Mouse (Mus musculus): ENCODE measurements at regions not wholly inside any gene's neighbourhood (a gene's known extent, or its start where the extent isn't known, plus 50 kb on each side); places are given as distances from the start of the nearest gene placed in this dataset.
A peak's percentile ranks its signal among the peaks of the same experiment; 100 is the strongest.

GRCm38 (mm10) chr7:70135416-70135815 lies 231.1 kb downstream of the Nr2f2 start:
- Histone ChIP-seq H3K27me3 (ENCODE audit: control insufficient read depth, insufficient read depth, low read length) (no peaks in the 10 kb centered on the region), H3K9me3 (replicated peaks; ENCODE audit: control insufficient read depth, low read length) (no peaks in the 10 kb centered on the region), H3K4me1 (ENCODE audit: control insufficient read depth, insufficient read depth, low read length) (no peaks in the 10 kb centered on the region), H3K36me3 (replicated peaks; ENCODE audit: control insufficient read depth, insufficient read depth, low read depth, low read length) (no peaks in the 10 kb centered on the region), H3K4me3 (ENCODE audit: low read depth, low read length) (no peak overlapping the region), H3K27ac (replicated peaks; ENCODE audit: low read depth, low read length) (no peak overlapping the region), H3K9ac (replicated peaks; ENCODE audit: low read length) (no peak overlapping the region), H3K4me2 (ENCODE audit: low read depth, low read length) (no peak overlapping the region)
- ATAC-seq (replicated peaks; ENCODE audit: insufficient number of reproducible peaks, low FRiP score, low TSS enrichment, low read depth) = no peak
- no peak for DNase-seq (ENCODE audit: low spot score)
- 91% methylated on average over 3 of the region's 3 CpGs for WGBS

DNA sequence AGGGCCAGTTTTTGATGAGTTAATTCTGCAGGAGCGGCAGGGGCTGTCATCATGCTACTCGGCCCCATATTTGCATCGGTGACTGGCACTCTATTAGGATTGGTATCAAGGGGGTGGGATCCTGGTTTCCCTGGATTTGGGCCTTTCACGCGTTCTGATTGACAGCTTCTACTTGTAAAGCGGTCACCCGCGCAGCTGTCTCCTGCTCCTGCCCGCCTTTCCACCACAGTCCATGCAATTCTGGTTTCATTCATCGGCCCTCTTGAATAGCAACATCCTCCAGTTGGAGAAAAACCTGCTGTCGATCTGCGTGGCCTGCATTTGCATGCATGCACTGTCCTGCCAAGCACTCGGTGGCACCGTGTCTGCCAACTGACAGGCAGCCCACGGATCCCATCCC lies 236.6 kb downstream of the Nr2f2 start:
- ATAC-seq (replicated peaks; ENCODE audit: insufficient number of reproducible peaks, low FRiP score, low TSS enrichment, low read depth) = peak; percentile 48; the same call in 1 of the 2 replicates
- H3K4me2 ChIP-seq (ENCODE audit: low read depth, low read length) = no peak overlapping the region
- no peaks in the 10 kb centered on the region for H3K4me1 ChIP-seq (ENCODE audit: control insufficient read depth, insufficient read depth, low read length)
- no peak overlapping the region for H3K4me3 ChIP-seq (ENCODE audit: low read depth, low read length)
- no peak overlapping the region for H3K9ac ChIP-seq (replicated peaks; ENCODE audit: low read length)
- DNase-seq (ENCODE audit: low spot score) = peak; percentile 17
- H3K27ac ChIP-seq (replicated peaks; ENCODE audit: low read depth, low read length) = no peak overlapping the region
- 70% methylated on average over 15 of the region's 15 CpGs for WGBS
- no peaks in the 10 kb centered on the region for H3K9me3 ChIP-seq (replicated peaks; ENCODE audit: control insufficient read depth, low read length)
- no peaks in the 10 kb centered on the region for H3K27me3 ChIP-seq (ENCODE audit: control insufficient read depth, insufficient read depth, low read length)
- H3K36me3 ChIP-seq (replicated peaks; ENCODE audit: control insufficient read depth, insufficient read depth, low read depth, low read length) = no peaks in the 10 kb centered on the region

GRCm38 (mm10) chr7:70122818-70123217 lies 243.7 kb downstream of the Nr2f2 start:
- WGBS = 77% methylated on average over 9 of the region's 9 CpGs
- Histone ChIP-seq H3K36me3 (replicated peaks; ENCODE audit: control insufficient read depth, insufficient read depth, low read depth, low read length) (no peaks in the 10 kb centered on the region), H3K4me3 (ENCODE audit: low read depth, low read length) (no peak overlapping the region), H3K27ac (replicated peaks; ENCODE audit: low read depth, low read length) (no peak overlapping the region), H3K4me2 (ENCODE audit: low read depth, low read length) (no peak overlapping the region), H3K9me3 (replicated peaks; ENCODE audit: control insufficient read depth, low read length) (no peaks in the 10 kb centered on the region), H3K27me3 (ENCODE audit: control insufficient read depth, insufficient read depth, low read length) (no peaks in the 10 kb centered on the region), H3K4me1 (ENCODE audit: control insufficient read depth, insufficient read depth, low read length) (no peaks in the 10 kb centered on the region), H3K9ac (replicated peaks; ENCODE audit: low read length) (no peak overlapping the region)
- DNase-seq (ENCODE audit: low spot score) = no peak
- no peak for ATAC-seq (replicated peaks; ENCODE audit: insufficient number of reproducible peaks, low FRiP score, low TSS enrichment, low read depth)

DNA sequence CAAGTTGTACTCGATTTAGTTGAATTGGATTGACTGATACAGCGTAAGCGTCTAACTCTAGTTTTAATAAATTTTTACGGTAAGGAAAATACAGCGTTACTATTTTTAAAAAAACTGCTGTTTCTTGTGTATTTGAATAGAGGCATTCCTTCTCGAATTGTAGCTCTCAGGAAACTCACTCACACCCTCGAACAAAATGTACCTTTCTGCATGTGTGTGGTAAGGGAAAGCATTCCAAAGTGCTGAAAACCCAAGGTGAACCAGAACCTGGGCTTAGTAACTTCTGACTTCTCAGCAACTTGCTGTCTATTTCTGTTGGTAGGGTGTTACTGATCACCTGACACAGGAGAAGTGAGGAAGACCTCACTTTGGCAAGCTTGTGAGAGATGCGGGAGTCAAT lies 247.0 kb downstream of the Nr2f2 start:
- Histone ChIP-seq H3K36me3 (replicated peaks; ENCODE audit: control insufficient read depth, insufficient read depth, low read depth, low read length) (no peaks in the 10 kb centered on the region), H3K9ac (replicated peaks; ENCODE audit: low read length) (no peak overlapping the region), H3K4me2 (ENCODE audit: low read depth, low read length) (no peak overlapping the region), H3K4me3 (ENCODE audit: low read depth, low read length) (no peak overlapping the region), H3K27me3 (ENCODE audit: control insufficient read depth, insufficient read depth, low read length) (no peaks in the 10 kb centered on the region), H3K9me3 (replicated peaks; ENCODE audit: control insufficient read depth, low read length) (no peaks in the 10 kb centered on the region), H3K27ac (replicated peaks; ENCODE audit: low read depth, low read length) (no peak overlapping the region), H3K4me1 (ENCODE audit: control insufficient read depth, insufficient read depth, low read length) (no peaks in the 10 kb centered on the region)
- WGBS = 79% methylated on average over 8 of the region's 8 CpGs
- no peak for DNase-seq (ENCODE audit: low spot score)
- ATAC-seq (replicated peaks; ENCODE audit: insufficient number of reproducible peaks, low FRiP score, low TSS enrichment, low read depth) = no peak

DNA sequence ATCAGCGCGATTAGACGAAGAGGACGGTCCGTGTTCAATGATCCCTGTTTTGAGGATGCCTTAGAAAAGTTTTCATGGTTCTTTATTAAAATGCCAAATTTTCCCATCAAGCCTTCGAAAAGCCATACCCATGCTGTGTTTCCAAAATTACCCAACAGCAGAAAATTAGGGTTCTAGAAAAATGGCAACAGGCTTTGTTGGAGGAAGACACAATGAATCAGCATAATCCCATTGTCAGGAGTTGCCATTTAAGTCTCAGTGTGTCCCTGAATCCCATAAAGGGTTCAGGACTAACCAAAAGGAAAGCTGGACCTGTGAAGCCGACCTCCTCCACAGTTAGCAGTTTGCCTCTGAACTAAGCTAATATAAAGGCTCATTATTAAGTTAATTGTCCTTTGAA lies 247.6 kb downstream of the Nr2f2 start:
- Histone ChIP-seq H3K27ac (replicated peaks; ENCODE audit: low read depth, low read length) (no peak overlapping the region), H3K9ac (replicated peaks; ENCODE audit: low read length) (no peak overlapping the region; the same call in 1 of the 2 replicates), H3K9me3 (replicated peaks; ENCODE audit: control insufficient read depth, low read length) (no peaks in the 10 kb centered on the region), H3K4me3 (ENCODE audit: low read depth, low read length) (peak overlapping the region; percentile 27), H3K27me3 (ENCODE audit: control insufficient read depth, insufficient read depth, low read length) (no peaks in the 10 kb centered on the region), H3K36me3 (replicated peaks; ENCODE audit: control insufficient read depth, insufficient read depth, low read depth, low read length) (no peaks in the 10 kb centered on the region), H3K4me1 (ENCODE audit: control insufficient read depth, insufficient read depth, low read length) (no peaks in the 10 kb centered on the region), H3K4me2 (ENCODE audit: low read depth, low read length) (peak overlapping the region; percentile 60)
- DNase-seq (ENCODE audit: low spot score) (no peak), ATAC-seq (replicated peaks; ENCODE audit: insufficient number of reproducible peaks, low FRiP score, low TSS enrichment, low read depth) (no peak)
- WGBS = 17% methylated on average over 7 of the region's 7 CpGs

DNA sequence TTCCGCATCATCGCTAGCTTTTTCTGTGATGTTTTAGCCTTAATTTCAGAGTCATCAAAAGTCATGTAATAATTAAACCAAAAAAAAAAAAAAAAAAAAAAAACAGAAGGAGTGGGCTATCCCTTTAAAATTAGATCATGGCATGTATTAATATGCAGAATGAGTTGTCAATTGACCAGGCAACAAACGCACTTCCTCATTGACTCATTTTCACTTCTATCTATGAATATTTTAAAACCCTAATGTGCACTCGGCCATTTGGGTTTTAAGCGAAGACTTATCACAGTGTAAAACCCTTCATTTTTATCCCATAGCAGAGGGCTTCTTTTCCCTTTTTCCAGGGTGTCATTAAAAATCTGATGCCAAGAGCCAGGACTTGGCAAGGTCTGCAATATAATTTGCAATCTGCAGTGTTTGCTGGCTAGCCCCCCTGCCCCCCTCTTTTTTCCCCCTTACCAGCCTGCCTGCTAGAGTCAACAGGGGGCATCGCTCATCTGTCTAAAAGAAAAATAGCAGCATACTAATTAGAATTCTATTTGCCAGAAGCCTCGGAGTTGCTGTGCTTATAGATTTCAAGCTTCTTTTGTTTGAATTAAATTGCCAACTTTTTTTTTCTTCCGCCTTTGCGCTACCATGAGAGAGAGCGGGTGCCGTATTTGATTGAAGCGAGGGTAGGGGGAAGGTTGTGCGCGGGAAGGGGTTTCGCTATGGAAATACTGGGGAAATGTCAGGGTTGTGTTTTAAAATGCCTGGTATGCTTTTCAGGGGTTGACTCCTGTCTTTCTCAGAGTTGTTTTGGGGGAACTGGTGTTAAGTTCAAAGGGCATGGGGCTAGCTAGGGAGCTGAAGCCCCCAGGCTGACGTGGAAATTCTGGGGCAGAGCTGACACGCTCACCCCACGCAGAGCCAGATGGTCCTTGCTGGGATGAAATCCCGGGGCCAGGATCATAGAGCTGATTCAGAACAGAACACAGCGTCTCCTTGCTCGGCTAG lies 248.3 kb downstream of the Nr2f2 start:
- H3K4me3 ChIP-seq (ENCODE audit: low read depth, low read length) = peak overlapping the region; percentile 27
- H3K4me1 ChIP-seq (ENCODE audit: control insufficient read depth, insufficient read depth, low read length) = no peaks in the 10 kb centered on the region
- no peak overlapping the region for H3K27ac ChIP-seq (replicated peaks; ENCODE audit: low read depth, low read length)
- DNase-seq (ENCODE audit: low spot score) (peak; percentile 55), ATAC-seq (replicated peaks; ENCODE audit: insufficient number of reproducible peaks, low FRiP score, low TSS enrichment, low read depth) (no peak; the same call in 1 of the 2 replicates)
- no peaks in the 10 kb centered on the region for H3K27me3 ChIP-seq (ENCODE audit: control insufficient read depth, insufficient read depth, low read length)
- H3K9ac ChIP-seq (replicated peaks; ENCODE audit: low read length) = peak overlapping the region; percentile 42
- WGBS = 15% methylated on average over 21 of the region's 21 CpGs
- H3K4me2 ChIP-seq (ENCODE audit: low read depth, low read length) = peak overlapping the region; percentile 60
- H3K9me3 ChIP-seq (replicated peaks; ENCODE audit: control insufficient read depth, low read length) = no peaks in the 10 kb centered on the region
- no peaks in the 10 kb centered on the region for H3K36me3 ChIP-seq (replicated peaks; ENCODE audit: control insufficient read depth, insufficient read depth, low read depth, low read length)

- Histone ChIP-seq H3K4me2 (ENCODE audit: low read depth, low read length) (no peak overlapping the region), H3K9ac (replicated peaks; ENCODE audit: low read length) (no peak overlapping the region), H3K36me3 (replicated peaks; ENCODE audit: control insufficient read depth, insufficient read depth, low read depth, low read length) (no peaks in the 10 kb centered on the region), H3K9me3 (replicated peaks; ENCODE audit: control insufficient read depth, low read length) (no peaks in the 10 kb centered on the region), H3K4me1 (ENCODE audit: control insufficient read depth, insufficient read depth, low read length) (no peaks in the 10 kb centered on the region; the same call in 1 of the 2 replicates), H3K27ac (replicated peaks; ENCODE audit: low read depth, low read length) (no peak overlapping the region), H3K4me3 (ENCODE audit: low read depth, low read length) (no peak overlapping the region), H3K27me3 (ENCODE audit: control insufficient read depth, insufficient read depth, low read length) (no peaks in the 10 kb centered on the region)
- DNase-seq (ENCODE audit: low spot score) (no peak), ATAC-seq (replicated peaks; ENCODE audit: insufficient number of reproducible peaks, low FRiP score, low TSS enrichment, low read depth) (no peak)
- 34% methylated on average over 8 of the region's 8 CpGs for WGBS
Observed at GRCm38 (mm10) chr7:70109013-70109412, 257.5 kb downstream of the Nr2f2 start.

DNA sequence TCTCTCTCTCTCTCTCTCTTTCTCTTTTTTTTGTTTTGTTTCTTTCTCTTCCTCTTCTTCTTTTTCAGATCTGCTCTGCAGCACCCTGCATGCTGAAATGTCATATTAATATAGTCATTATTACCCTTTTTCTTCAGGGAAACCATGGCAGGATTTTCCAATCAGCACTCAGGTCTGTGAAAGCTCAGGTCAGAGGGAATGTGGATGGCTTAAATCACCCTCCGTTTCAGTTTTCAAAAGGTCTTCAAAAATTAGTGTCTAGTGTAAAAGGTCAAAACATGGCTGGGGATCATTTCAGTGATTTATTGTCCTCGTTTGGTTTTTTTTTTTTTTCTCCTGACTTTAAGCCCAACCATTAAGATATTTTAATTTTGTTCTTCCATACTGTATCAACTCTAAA lies 261.5 kb downstream of the Nr2f2 start:
- H3K27me3 ChIP-seq (ENCODE audit: control insufficient read depth, insufficient read depth, low read length) = no peaks in the 10 kb centered on the region
- no peak overlapping the region for H3K4me2 ChIP-seq (ENCODE audit: low read depth, low read length)
- no peak for ATAC-seq (replicated peaks; ENCODE audit: insufficient number of reproducible peaks, low FRiP score, low TSS enrichment, low read depth)
- no peaks in the 10 kb centered on the region for H3K9me3 ChIP-seq (replicated peaks; ENCODE audit: control insufficient read depth, low read length)
- H3K27ac ChIP-seq (replicated peaks; ENCODE audit: low read depth, low read length) = no peak overlapping the region
- H3K9ac ChIP-seq (replicated peaks; ENCODE audit: low read length) = no peak overlapping the region
- H3K4me3 ChIP-seq (ENCODE audit: low read depth, low read length) = no peak overlapping the region
- no peak for DNase-seq (ENCODE audit: low spot score)
- no peaks in the 10 kb centered on the region; the same call in 1 of the 2 replicates for H3K4me1 ChIP-seq (ENCODE audit: control insufficient read depth, insufficient read depth, low read length)
- 9% methylated on average over 2 of the region's 2 CpGs for WGBS
- H3K36me3 ChIP-seq (replicated peaks; ENCODE audit: control insufficient read depth, insufficient read depth, low read depth, low read length) = no peaks in the 10 kb centered on the region

Measured in embryonic facial prominence, embryonic 11.5 days (tissue).